8 mouse cellular contexts compared by ENCODE assay signal in genomic region chr10:12548616-12549084, GRCm38 (mm10).
DNase-seq lines count a peak whose midpoint lies in the region; ATAC-seq lines count a peak whose summit lies in the region.

No protein-coding gene starts in this region.

- H3K27ac ChIP-seq in embryonic facial prominence, embryonic 14.5 days (replicated peaks; ENCODE audit: low read depth, low read length): peak overlapping the region; percentile 80

- H3K9ac ChIP-seq in embryonic facial prominence, embryonic 14.5 days (ENCODE audit: low read depth, low read length): peak overlapping the region; percentile 53

- H3K9me3 ChIP-seq in embryonic facial prominence, embryonic 14.5 days (ENCODE audit: control insufficient read depth, low read length): no peaks in the 10 kb centered on the region
- H3K9me3 ChIP-seq in megakaryocyte, embryonic 14.5 days: no peaks in the 10 kb centered on the region

- intact Hi-C loops in left cerebral cortex, postnatal 10 days (cut with DNase I): no loop called here
- intact Hi-C loops in heart, postnatal 36 days (cut with DNase I): no loop called here

- no peaks in the 10 kb centered on the region for H3K36me3 ChIP-seq in embryonic facial prominence, embryonic 14.5 days (ENCODE audit: control insufficient read depth, insufficient read depth, low read length)
- H3K36me3 ChIP-seq in megakaryocyte, embryonic 14.5 days (replicated peaks; ENCODE audit: low read length): peaks cover 19% of the 10 kb centered on the region
- H3K36me3 ChIP-seq in splenic B cell, adult 2 months (ENCODE audit: control insufficient read depth, insufficient read depth, low read length, poor library complexity, severe bottlenecking): no peaks in the 10 kb centered on the region

- peak; percentile 47 to 52 for DNase-seq in left cerebral cortex, postnatal 10 days (ENCODE audit: extremely low spot score in 1 of 2, low spot score in 2 of 2)
- no peak for DNase-seq in left cerebral cortex, adult 8-10 months (ENCODE audit: low spot score in 2 of 2)
- DNase-seq in embryonic facial prominence, embryonic 14.5 days (ENCODE audit: low spot score): peak; percentile 87
- DNase-seq in heart, postnatal 36 days: peak; percentile 21 to 26
- peak; percentile 24 to 28 for DNase-seq in layer of hippocampus, postnatal 10 days (ENCODE audit: low spot score in 2 of 2)
- peak; percentile 13 for DNase-seq in splenic B cell, adult 2 months (ENCODE audit: low read depth, low spot score)
- DNase-seq in cerebellum, postnatal 36 days: no peak

- ATAC-seq in embryonic facial prominence, embryonic 14.5 days (ENCODE audit: low read depth): peak; percentile 79

- peak overlapping the region; percentile 35 for H3K4me3 ChIP-seq in embryonic facial prominence, embryonic 14.5 days (ENCODE audit: low read depth, low read length)
- peak overlapping the region; percentile 95 for H3K4me3 ChIP-seq in megakaryocyte, embryonic 14.5 days (replicated peaks)

- peak overlapping the region; percentile 76 for H3K4me2 ChIP-seq in embryonic facial prominence, embryonic 14.5 days (ENCODE audit: low read depth, low read length)

- WGBS in embryonic facial prominence, embryonic 14.5 days: 2% methylated on average over 13 of the region's 13 CpGs

- no peaks in the 10 kb centered on the region for H3K27me3 ChIP-seq in embryonic facial prominence, embryonic 14.5 days (replicated peaks; ENCODE audit: control insufficient read depth, insufficient read depth, low read length)
- H3K27me3 ChIP-seq in megakaryocyte, embryonic 14.5 days (replicated peaks): no peaks in the 10 kb centered on the region
- no peaks in the 10 kb centered on the region for H3K27me3 ChIP-seq in splenic B cell, adult 2 months (ENCODE audit: control insufficient read depth, insufficient read depth, low read length, poor library complexity, severe bottlenecking)

- H3K4me1 ChIP-seq in embryonic facial prominence, embryonic 14.5 days (ENCODE audit: control insufficient read depth, insufficient read depth, low read length): peaks cover 41% of the 10 kb centered on the region
- peaks cover 85% of the 10 kb centered on the region for H3K4me1 ChIP-seq in megakaryocyte, embryonic 14.5 days

Comparison
In these comparisons a context has a peak if more than half of its experiments do, and no peak if none do; other contexts are left out.
1. DNase-seq: peak in left cerebral cortex, postnatal 10 days (2 of 2), embryonic facial prominence, embryonic 14.5 days (single experiment), heart, postnatal 36 days (2 of 2), layer of hippocampus, postnatal 10 days (2 of 2) and splenic B cell, adult 2 months (single experiment); none in left cerebral cortex, adult 8-10 months (0 of 2) and cerebellum, postnatal 36 days (0 of 2).